Mouse (Mus musculus): ENCODE results near the gene Wbp1l. TPM values are rescaled to one million over a fixed set of nuclear protein-coding genes. Genes with fewer than 3 reads are reported as not detected.
A peak's percentile ranks its signal among the peaks of the same experiment; 100 is the strongest.
"Not testable (repeated sequence)": the region's sequence is repeated elsewhere in the genome, so short reads cannot be mapped to it uniquely, and the experiment has no call there.

Wbp1l gene
- total RNA-seq (2021), result 10 to 100 TPM; 43.1 to 45.3 TPM

- intact Hi-C loops (cut with DNase I), result no loop called here
- DNase-seq, result peak; percentile 96
These were observed at the start of gene Wbp1l for GRCm38 (mm10) chr19:46598720-46599252. TSS of gene Wbp1l (plus strand) at chr19:46599084.

- no peak for DNase-seq
- intact Hi-C loops (cut with DNase I), result no loop called here
These were observed 48.5 kb upstream of the Wbp1l start for GRCm38 (mm10) chr19:46550385-46550784.

- DNase-seq, result no peak
- intact Hi-C loops (cut with DNase I), result no loop called here
These were observed 46.4 kb upstream of the Wbp1l start for GRCm38 (mm10) chr19:46552496-46552895.

GRCm38 (mm10) chr19:46553541-46553955 is 45.3 kb upstream of the Wbp1l start:
- intact Hi-C loops (cut with DNase I), result no loop called here
- peak; percentile 81 for DNase-seq

- intact Hi-C loops (cut with DNase I), result no loop called here
- no peak for DNase-seq
These were observed 40.9 kb upstream of the Wbp1l start for GRCm38 (mm10) chr19:46558009-46558408.

GRCm38 (mm10) chr19:46558631-46559030 is 40.3 kb upstream of the Wbp1l start:
- intact Hi-C loops (cut with DNase I), result no loop called here
- peak; percentile 30 for DNase-seq

GRCm38 (mm10) chr19:46562132-46562531 is 36.8 kb upstream of the Wbp1l start:
- intact Hi-C loops (cut with DNase I), result no loop called here
- peak; percentile 69 for DNase-seq

GRCm38 (mm10) chr19:46562581-46563515 is 36.0 kb upstream of the Wbp1l start:
- intact Hi-C loops (cut with DNase I), result no loop called here

GRCm38 (mm10) chr19:46563603-46564002 is 35.3 kb upstream of the Wbp1l start:
- intact Hi-C loops (cut with DNase I), result no loop called here

More at GRCm38 (mm10) chr19:46562581-46563515, 36.0 kb upstream of the Wbp1l start:
- no peak for DNase-seq

GRCm38 (mm10) chr19:46564043-46564462 is 34.8 kb upstream of the Wbp1l start:
- intact Hi-C loops (cut with DNase I), result no loop called here
- DNase-seq, result no peak

More at GRCm38 (mm10) chr19:46563603-46564002, 35.3 kb upstream of the Wbp1l start:
- no peak for DNase-seq

- DNase-seq; intact Hi-C loops (cut with DNase I): not testable (repeated sequence)
These were observed 27.5 kb upstream of the Wbp1l start for GRCm38 (mm10) chr19:46571211-46571877.

- intact Hi-C loops (cut with DNase I), result no loop called here
- no peak for DNase-seq
These were observed 27.0 kb upstream of the Wbp1l start for GRCm38 (mm10) chr19:46571878-46572244.

GRCm38 (mm10) chr19:46572548-46572947 is 26.3 kb upstream of the Wbp1l start:
- no peak for DNase-seq
- intact Hi-C loops (cut with DNase I), result no loop called here

- DNase-seq, result peak; percentile 97
- intact Hi-C loops (cut with DNase I), result no loop called here
These were observed 25.6 kb upstream of the Wbp1l start, which contains the start of the genes Arl3 and Sfxn2 for GRCm38 (mm10) chr19:46572951-46573937. TSS of gene Arl3 (minus strand) at chr19:46573198. TSS of gene Sfxn2 (plus strand) at chr19:46573365.

GRCm38 (mm10) chr19:46573990-46574389 is 24.9 kb upstream of the Wbp1l start:
- intact Hi-C loops (cut with DNase I), result no loop called here
- DNase-seq, result no peak

- no peak for DNase-seq
- intact Hi-C loops (cut with DNase I), result no loop called here
These were observed 23.7 kb upstream of the Wbp1l start for GRCm38 (mm10) chr19:46575196-46575595.

GRCm38 (mm10) chr19:46587823-46588508 is 10.9 kb upstream of the Wbp1l start:
- DNase-seq, result peak; percentile 89
- intact Hi-C loops (cut with DNase I), result loop anchor here (2.0 kb wide), 1 partner anchor 153 kb away; no protein-coding TSS in a partner anchor

- intact Hi-C loops (cut with DNase I), result no loop called here
- DNase-seq, result no peak
These were observed 7.3 kb upstream of the Wbp1l start for GRCm38 (mm10) chr19:46591575-46591974.

GRCm38 (mm10) chr19:46592751-46593439 is 6.0 kb upstream of the Wbp1l start:
- intact Hi-C loops (cut with DNase I), result no loop called here
- DNase-seq, result no peak

Data from left cerebral cortex, postnatal 4 days (tissue).